Mouse (Mus musculus): ENCODE measurements around the gene Herpud2. TPM values are rescaled to one million over a fixed set of nuclear protein-coding genes. Genes with fewer than 3 reads are reported as not detected.
"Not testable (repeated sequence)": the region's sequence is repeated elsewhere in the genome, so short reads cannot be mapped to it uniquely, and the experiment has no call there.

Gene Herpud2
- total RNA-seq, 2 experiments from 2014 or later: 46.9 to 47.5 TPM

DNA sequence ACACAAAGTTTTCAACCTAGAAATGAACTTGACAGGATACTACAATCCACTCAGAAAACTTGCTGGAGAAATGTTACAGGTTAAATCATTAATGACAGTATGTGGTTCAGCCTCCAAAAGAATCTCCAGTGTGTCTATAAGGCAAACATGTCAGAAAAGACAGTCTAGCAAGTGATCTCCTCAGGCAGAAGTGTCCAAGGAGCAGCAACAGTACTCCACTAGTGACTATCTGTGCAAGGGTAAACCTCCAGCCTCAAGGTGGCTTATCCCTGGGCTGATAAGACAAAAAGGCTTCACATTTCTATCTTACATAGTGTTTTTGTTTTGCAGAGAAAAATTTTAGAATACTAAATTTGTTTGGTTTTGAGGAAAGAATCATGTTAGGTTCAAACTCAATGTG, 2.9 kb downstream of the Herpud2 start:
- DNase-seq (ENCODE audit: low spot score in 2 of 2): no peak

- DNase-seq (ENCODE audit: low spot score in 2 of 2): no peak
Measured at GRCm38 (mm10) chr9:25145925-25146324, 5.7 kb downstream of the Herpud2 start.

DNA sequence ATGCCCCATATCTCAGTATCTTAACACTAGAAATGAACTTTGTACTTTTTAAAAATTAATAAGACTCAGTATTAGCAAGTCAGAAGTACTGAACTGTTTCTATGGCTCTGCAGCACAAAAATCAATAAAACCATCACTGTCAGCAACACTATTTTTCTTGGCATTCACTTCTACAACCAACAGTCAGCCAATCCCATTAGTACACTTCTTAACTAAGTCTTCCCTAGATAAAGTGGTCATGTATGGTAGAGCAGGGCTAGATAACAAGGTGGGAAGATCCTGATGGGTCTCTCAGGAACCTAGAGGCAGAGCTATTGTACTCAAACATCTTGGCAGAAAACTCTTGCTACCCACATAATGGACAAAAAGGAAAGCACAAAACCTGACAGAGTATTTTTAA, 7.7 kb downstream of the Herpud2 start:
- DNase-seq (ENCODE audit: low spot score in 2 of 2): no peak

GRCm38 (mm10) chr9:25142988-25143387, 8.6 kb downstream of the Herpud2 start:
- DNase-seq (ENCODE audit: low spot score in 2 of 2): no peak

DNA sequence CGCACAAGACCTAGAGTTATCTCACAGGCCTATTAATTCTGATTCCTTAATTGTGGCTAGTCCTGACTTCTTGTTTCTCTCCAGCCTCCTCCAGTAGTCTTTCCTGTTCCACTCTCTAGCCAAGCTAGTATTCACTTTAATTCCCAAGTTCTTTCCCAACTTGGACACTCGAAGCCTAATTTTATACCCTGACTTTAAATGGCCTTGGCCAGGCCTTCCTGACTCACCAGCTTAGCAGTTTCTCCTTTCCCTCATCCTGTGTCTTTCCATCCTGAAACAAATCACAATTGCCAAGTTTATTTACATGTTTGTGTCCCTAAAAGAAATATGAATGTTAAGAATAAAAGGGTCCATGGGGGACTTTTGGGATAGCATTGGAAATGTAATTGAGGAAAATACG, 9.6 kb downstream of the Herpud2 start:
- DNase-seq (ENCODE audit: low spot score in 2 of 2): no peak

GRCm38 (mm10) chr9:25140330-25140729, 11.3 kb downstream of the Herpud2 start:
- no peak for DNase-seq (ENCODE audit: low spot score in 2 of 2)

DNA sequence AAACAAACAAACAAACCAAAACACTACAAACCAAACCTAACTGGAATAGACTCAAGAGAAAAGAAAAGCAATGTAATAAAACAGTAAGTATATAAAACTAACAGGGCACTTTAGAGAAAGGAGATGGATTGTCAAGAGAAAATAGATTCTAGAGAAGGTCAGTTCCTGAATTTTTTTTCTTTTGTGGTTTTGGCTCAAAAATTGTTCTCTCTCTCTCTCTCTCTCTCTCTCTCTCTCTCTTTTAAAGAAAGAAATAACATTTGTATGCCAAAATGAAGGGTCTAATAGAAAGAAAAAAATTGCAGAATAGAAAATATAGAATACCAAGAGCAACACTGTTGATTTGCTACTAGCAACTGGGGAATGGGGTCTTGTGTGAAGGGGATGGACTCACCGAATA, 12.7 kb downstream of the Herpud2 start:
- DNase-seq (ENCODE audit: low spot score in 2 of 2): no peak

DNA sequence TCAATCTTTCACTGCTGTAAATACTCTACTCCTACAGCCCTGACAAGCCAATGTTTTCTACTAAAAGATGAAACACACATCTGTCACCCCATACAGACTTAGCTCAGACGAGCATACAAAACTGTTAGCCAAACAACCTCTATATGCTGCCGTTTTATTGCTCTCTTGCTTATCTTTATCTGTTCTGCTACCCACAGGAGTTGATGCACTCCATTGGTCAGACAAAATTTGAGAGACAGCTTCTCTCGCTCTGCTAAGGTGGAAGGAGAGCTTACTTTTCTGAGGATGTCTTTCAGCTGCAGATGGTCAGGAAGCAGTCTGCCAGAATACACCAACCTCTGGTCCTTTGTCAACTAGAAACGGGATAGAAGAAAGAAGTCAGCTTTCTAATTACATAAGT, 18.7 kb downstream of the Herpud2 start:
- no peak for DNase-seq (ENCODE audit: low spot score in 2 of 2)

DNA sequence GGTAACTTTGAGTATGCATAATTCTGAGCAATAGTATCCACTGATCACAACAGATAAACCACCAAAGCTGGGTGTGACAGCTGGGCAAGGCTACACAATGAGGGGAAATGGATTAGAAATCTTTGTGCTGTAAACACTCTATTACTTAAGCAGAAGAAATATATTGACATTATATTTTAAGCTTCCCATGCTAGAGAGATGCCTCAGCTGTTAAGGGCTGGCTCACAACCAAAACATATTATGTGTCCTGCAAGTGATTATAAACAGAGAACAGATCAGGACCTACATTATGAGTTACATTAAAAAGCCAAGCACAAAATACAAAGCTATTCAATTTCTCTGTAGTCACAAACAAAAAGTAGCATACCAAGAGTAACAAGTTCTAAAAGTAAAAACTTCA, 19.4 kb downstream of the Herpud2 start:
- no peak for DNase-seq (ENCODE audit: low spot score in 2 of 2)

GRCm38 (mm10) chr9:25124048-25124447, 27.6 kb downstream of the Herpud2 start:
- no peak for DNase-seq (ENCODE audit: low spot score in 2 of 2)

- DNase-seq (ENCODE audit: low spot score in 2 of 2): not testable (repeated sequence)
Measured at GRCm38 (mm10) chr9:25123590-25123989, 28.0 kb downstream of the Herpud2 start.

GRCm38 (mm10) chr9:25104638-25105037, 47.0 kb downstream of the Herpud2 start:
- DNase-seq (ENCODE audit: low spot score in 2 of 2): peak; percentile 23 to 56

DNA sequence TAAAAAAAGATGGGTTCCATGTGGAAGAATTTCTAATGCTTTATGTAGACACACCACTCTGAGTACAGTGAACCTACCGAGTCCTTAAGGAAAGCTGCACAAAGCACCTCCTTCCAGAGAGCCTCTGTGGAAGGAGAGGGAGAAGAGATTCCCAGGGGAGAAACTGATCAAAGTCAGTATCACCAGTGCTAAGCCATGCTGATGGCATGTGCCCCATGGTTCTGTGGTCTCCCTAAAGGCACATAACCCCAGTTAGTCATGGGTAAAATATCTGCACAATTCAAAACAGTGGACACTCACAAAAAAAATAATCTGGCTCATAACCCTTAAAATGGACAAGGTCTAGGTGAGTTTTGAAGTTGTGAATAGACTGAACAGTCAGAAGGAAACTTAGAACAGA, 48.7 kb downstream of the Herpud2 start:
- DNase-seq (ENCODE audit: low spot score in 2 of 2): no peak

DNA sequence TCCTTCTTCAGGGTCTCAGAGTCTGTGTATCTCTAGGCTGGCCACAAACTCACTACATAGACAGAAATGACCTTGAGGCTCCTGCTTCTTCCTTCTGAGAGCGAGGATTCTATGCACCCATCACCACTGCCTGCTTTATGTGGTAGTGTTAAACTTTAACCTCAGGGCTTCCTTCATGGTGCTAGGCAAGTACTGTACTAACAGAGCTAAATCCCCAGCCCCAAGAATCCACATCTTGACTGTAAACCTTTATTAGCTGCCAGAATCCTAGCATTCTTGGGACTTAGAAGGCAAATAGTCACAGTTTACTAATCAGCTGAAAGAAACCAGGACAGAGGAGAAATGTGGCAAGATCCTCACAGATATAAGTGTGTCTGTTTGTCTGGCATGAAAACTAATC, 60.8 kb downstream of the Herpud2 start:
- DNase-seq (ENCODE audit: low spot score in 2 of 2): no peak

- DNase-seq (ENCODE audit: low spot score in 2 of 2): no peak
Measured at GRCm38 (mm10) chr9:25089122-25089521, 62.5 kb downstream of the Herpud2 start, which contains the start of gene Gm10181. TSS of gene Gm10181 (plus strand) at chr9:25089422.

GRCm38 (mm10) chr9:25076505-25076904, 75.1 kb downstream of the Herpud2 start:
- no peak for DNase-seq (ENCODE audit: low spot score in 2 of 2)

DNA sequence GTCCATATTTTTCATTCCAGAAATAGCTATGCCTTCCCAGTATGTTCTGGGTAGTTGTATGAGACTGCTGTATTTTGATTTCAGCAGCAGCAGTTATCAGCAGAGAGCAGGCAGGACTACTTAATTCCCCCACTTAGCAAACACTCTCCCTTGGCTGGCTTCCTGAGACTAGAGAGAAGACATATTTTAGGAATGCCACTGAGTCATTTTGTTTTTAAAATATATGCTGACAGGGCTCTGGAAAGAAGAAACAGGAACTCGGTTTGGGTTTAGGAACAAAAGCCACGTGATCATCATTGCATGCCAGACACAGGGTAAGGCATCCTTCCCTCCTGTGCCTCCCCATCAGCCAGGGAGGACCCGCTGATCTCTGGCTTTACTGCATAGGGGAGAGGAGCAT, 75.6 kb downstream of the Herpud2 start:
- DNase-seq (ENCODE audit: low spot score in 2 of 2): peak in 1 of 2 experiments; percentile 14

- DNase-seq (ENCODE audit: low spot score in 2 of 2): no peak
Measured at GRCm38 (mm10) chr9:25072666-25073065, 79.0 kb downstream of the Herpud2 start.

DNA sequence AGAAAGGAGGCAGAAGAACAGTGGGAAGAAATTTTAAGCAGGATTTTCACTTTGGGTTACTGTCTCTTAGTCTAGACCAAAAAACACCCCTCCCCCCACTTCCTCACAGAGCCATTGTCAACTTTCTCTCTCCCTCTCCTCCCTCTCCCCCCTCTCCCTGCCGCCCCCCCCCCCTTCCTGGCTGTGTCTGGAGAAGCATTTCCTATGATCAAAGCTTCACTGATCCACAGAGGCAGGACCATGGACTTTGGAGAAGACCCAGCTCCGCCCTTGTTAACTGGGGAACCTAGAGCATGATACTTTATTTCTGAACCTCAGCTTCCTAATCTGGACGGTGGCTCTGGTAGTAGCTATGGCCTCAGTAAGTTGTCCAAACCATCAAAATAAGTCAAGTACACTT, 92.9 kb downstream of the Herpud2 start:
- DNase-seq (ENCODE audit: low spot score in 2 of 2): no peak

Other genes with a start within 250 kb of the Herpud2 start
- not detected for gene Gm10181, start 62.4 kb downstream of the Herpud2 start, total RNA-seq (2021)
- 100 to 1,000 TPM; 278 to 289 TPM for gene Sept7, start 100.6 kb upstream of the Herpud2 start, total RNA-seq (2021)